Mouse (Mus musculus): ENCODE data around the gene Usp39.

DNA sequence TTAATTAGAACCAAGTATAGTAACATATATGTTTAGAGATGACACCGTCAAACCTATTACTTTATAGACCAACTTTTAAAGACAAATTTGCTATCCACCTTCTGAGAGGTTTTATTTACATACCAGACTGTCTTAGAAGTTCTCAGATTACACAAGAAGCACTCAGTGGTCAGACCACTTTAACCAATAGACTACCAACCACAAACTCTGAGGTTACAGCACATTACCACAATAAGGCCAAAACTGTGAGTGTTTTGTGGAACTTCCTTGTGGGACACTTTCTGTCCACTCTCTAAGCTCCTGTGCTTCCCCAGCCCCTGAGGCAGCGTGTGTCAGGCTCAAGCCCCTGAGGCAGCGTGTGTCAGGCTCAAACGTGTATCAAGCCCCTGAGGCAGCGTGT is 16.0 kb downstream of the Usp39 start:
- TF ChIP-seq TAL1 (conservative IDR thresholded peaks at IDR 0.05; ENCODE audit: low read depth, low read length) (no peak), GATA1 (IDR thresholded peaks at IDR 0.05; ENCODE audit: borderline replicate concordance, low read length) (no peak)
